Mouse (Mus musculus) midbrain, embryonic 16.5 days (tissue): ENCODE measurements around the gene Ppp2r5a. TPM values are rescaled to one million over a fixed set of nuclear protein-coding genes. Genes with fewer than 3 reads are reported as not detected.

Experiments used
- ATAC-seq: fragments of 200-750 bp; cut with Nextera tagmentation; 2 replicates; pipeline ENCODE4 v1.8.0; 2017; ENCODE audit warnings: moderate TSS enrichment
- H3K27ac ChIP-seq: fragments of 300-500 bp; sonication (generic); 2 replicates; pipeline ENCODE4 v1.5.1; 2014; ENCODE audit warnings: mild to moderate bottlenecking, low read length, mixed read lengths
- H3K27me3 ChIP-seq: fragments of 300-500 bp; sonication (generic); 2 replicates; pipeline ENCODE4 v1.6.1; 2014; ENCODE audit warnings: low read depth, low read length, mixed read lengths; ENCODE audit not compliant: control insufficient read depth, insufficient read depth
- H3K36me3 ChIP-seq: fragments of 300-500 bp; sonication (generic); 2 replicates; pipeline ENCODE4 v1.6.1; 2014; ENCODE audit warnings: mild to moderate bottlenecking, low read length, moderate library complexity, mixed read lengths; ENCODE audit not compliant: control insufficient read depth, insufficient read depth
- H3K4me1 ChIP-seq: fragments of 300-500 bp; sonication (generic); 2 replicates; pipeline ENCODE4 v1.6.1; 2014; ENCODE audit warnings: mild to moderate bottlenecking, low read length, mixed read lengths; ENCODE audit not compliant: control insufficient read depth, insufficient read depth
- H3K4me2 ChIP-seq: fragments of 300-500 bp; sonication (generic); 2 replicates; pipeline ENCODE4 v1.6.1; 2014; ENCODE audit warnings: mild to moderate bottlenecking, low read length, mixed read lengths
- H3K4me3 ChIP-seq: fragments of 300-500 bp; sonication (generic); 2 replicates; pipeline ENCODE4 v1.5.1; 2014; ENCODE audit warnings: low read depth, mild to moderate bottlenecking, low read length, moderate library complexity, mixed read lengths
- H3K9ac ChIP-seq: fragments of 300-500 bp; sonication (generic); 2 replicates; pipeline ENCODE4 v1.6.1; 2014; ENCODE audit warnings: low read depth, low read length, mixed read lengths
- H3K9me3 ChIP-seq: fragments of 300-500 bp; sonication (generic); replicated peaks from 2 replicates; pipeline ENCODE4 v1.6.1; 2014; ENCODE audit warnings: mild to moderate bottlenecking, low read length, mixed read lengths; ENCODE audit not compliant: control insufficient read depth, poor library complexity, severe bottlenecking
- WGBS: fragments of 180-500 bp; shearing (Covaris S2); extraction: QIAGEN DNeasy Blood & Tissue Kit; methylation state at CpG from one replicate; pipeline ENCODE4 v1.1.7; 2014; 5-methylcytosine and 5-hydroxymethylcytosine counted together
- polyA plus RNA-seq: library from polyadenylated mRNA; unstranded; fragments of >200 nt; fragmentation: Nextera tagmentation; extraction: Ambion mirVana; gene quantifications from 2 replicates; pipeline ENCODE4 v1.2.1, GENCODE M21; 2015

The Ppp2r5a gene
- polyA plus RNA-seq, 1 experiment from 2014 or later = 6.5 TPM

- Histone ChIP-seq H3K4me3 (no peak overlapping the region), H3K27ac (no peak overlapping the region), H3K9ac (no peak overlapping the region), H3K9me3 (no peaks in the 10 kb centered on the region), H3K27me3 (no peaks in the 10 kb centered on the region; the same call in 1 of the 2 replicates), H3K4me2 (no peak overlapping the region), H3K36me3 (no peaks in the 10 kb centered on the region), H3K4me1 (no peaks in the 10 kb centered on the region)
- no peak for ATAC-seq
- WGBS = 59% methylated on average over 6 of the region's 6 CpGs
Measured at GRCm38 (mm10) chr1:191413691-191414415, 10.8 kb upstream of the Ppp2r5a start.

- ATAC-seq = no peak
- H3K9ac ChIP-seq = no peak overlapping the region
Measured at GRCm38 (mm10) chr1:191410294-191411036, 7.4 kb upstream of the Ppp2r5a start.

GRCm38 (mm10) chr1:191407246-191407645 lies 4.2 kb upstream of the Ppp2r5a start:
- H3K9ac ChIP-seq = no peak overlapping the region
- H3K4me3 ChIP-seq = no peak overlapping the region
- H3K4me1 ChIP-seq = no peaks in the 10 kb centered on the region
- H3K36me3 ChIP-seq = no peaks in the 10 kb centered on the region
- H3K27me3 ChIP-seq = no peaks in the 10 kb centered on the region; the same call in 1 of the 2 replicates
- WGBS = 72% methylated on average over 11 of the region's 12 CpGs
- no peak overlapping the region for H3K4me2 ChIP-seq
- H3K9me3 ChIP-seq = no peaks in the 10 kb centered on the region
- no peak overlapping the region for H3K27ac ChIP-seq
- no peak for ATAC-seq

More at GRCm38 (mm10) chr1:191410294-191411036, 7.4 kb upstream of the Ppp2r5a start:
- Histone ChIP-seq H3K4me3 (no peak overlapping the region), H3K4me2 (no peak overlapping the region), H3K4me1 (no peaks in the 10 kb centered on the region), H3K9me3 (no peaks in the 10 kb centered on the region), H3K27ac (no peak overlapping the region), H3K27me3 (no peaks in the 10 kb centered on the region; the same call in 1 of the 2 replicates), H3K36me3 (no peaks in the 10 kb centered on the region)
- 54% methylated on average over 10 of the region's 10 CpGs for WGBS

GRCm38 (mm10) chr1:191406516-191406915 lies 3.4 kb upstream of the Ppp2r5a start:
- no peaks in the 10 kb centered on the region; the same call in 1 of the 2 replicates for H3K27me3 ChIP-seq
- no peaks in the 10 kb centered on the region for H3K4me1 ChIP-seq
- no peaks in the 10 kb centered on the region for H3K36me3 ChIP-seq
- no peak overlapping the region for H3K9ac ChIP-seq
- no peak overlapping the region for H3K27ac ChIP-seq
- no peak overlapping the region for H3K4me3 ChIP-seq
- no peak overlapping the region for H3K4me2 ChIP-seq
- 93% methylated on average over 8 of the region's 8 CpGs for WGBS
- no peaks in the 10 kb centered on the region for H3K9me3 ChIP-seq
- ATAC-seq = no peak

GRCm38 (mm10) chr1:191404721-191405329 lies 1.8 kb upstream of the Ppp2r5a start:
- no peaks in the 10 kb centered on the region for H3K27me3 ChIP-seq
- H3K27ac ChIP-seq = no peak overlapping the region
- no peaks in the 10 kb centered on the region for H3K36me3 ChIP-seq
- no peaks in the 10 kb centered on the region for H3K4me1 ChIP-seq
- 86% methylated on average over 10 of the region's 10 CpGs for WGBS
- no peak overlapping the region for H3K4me2 ChIP-seq
- no peaks in the 10 kb centered on the region for H3K9me3 ChIP-seq
- H3K9ac ChIP-seq = no peak overlapping the region
- H3K4me3 ChIP-seq = no peak overlapping the region
- no peak for ATAC-seq

GRCm38 (mm10) chr1:191404301-191404700 lies 1.2 kb upstream of the Ppp2r5a start:
- no peaks in the 10 kb centered on the region for H3K27me3 ChIP-seq
- 50% methylated on average over 1 of the region's 1 CpGs for WGBS

GRCm38 (mm10) chr1:191402506-191402905 lies 566 bp downstream of the Ppp2r5a start:
- H3K4me1 ChIP-seq = peaks cover 3% of the 10 kb centered on the region
- no peak for ATAC-seq
- no peaks in the 10 kb centered on the region for H3K9me3 ChIP-seq
- no peak overlapping the region for H3K4me2 ChIP-seq
- no peaks in the 10 kb centered on the region for H3K27me3 ChIP-seq
- WGBS = 44% methylated on average over 7 of the region's 7 CpGs
- no peaks in the 10 kb centered on the region for H3K36me3 ChIP-seq
- H3K27ac ChIP-seq = no peak overlapping the region
- H3K9ac ChIP-seq = no peak overlapping the region
- no peak overlapping the region for H3K4me3 ChIP-seq

More at GRCm38 (mm10) chr1:191404301-191404700, 1.2 kb upstream of the Ppp2r5a start:
- Histone ChIP-seq H3K27ac (no peak overlapping the region), H3K4me1 (no peaks in the 10 kb centered on the region), H3K9me3 (no peaks in the 10 kb centered on the region), H3K4me2 (no peak overlapping the region), H3K9ac (no peak overlapping the region), H3K36me3 (no peaks in the 10 kb centered on the region), H3K4me3 (no peak overlapping the region)
- no peak for ATAC-seq

GRCm38 (mm10) chr1:191396897-191397849 lies 5.9 kb downstream of the Ppp2r5a start:
- Histone ChIP-seq H3K27me3 (peaks cover 3% of the 10 kb centered on the region; the same call in 1 of the 2 replicates), H3K9me3 (no peaks in the 10 kb centered on the region), H3K4me2 (peak overlapping the region; percentile 59), H3K4me1 (peaks cover 3% of the 10 kb centered on the region), H3K4me3 (peak overlapping the region; percentile 65), H3K36me3 (no peaks in the 10 kb centered on the region), H3K27ac (peak overlapping the region; percentile 96), H3K9ac (peak overlapping the region; percentile 69)
- under 1% methylated on average over 76 of the region's 82 CpGs for WGBS
- peak; percentile 99 for ATAC-seq
